Mouse (Mus musculus) neural tube, embryonic 14.5 days (tissue): ENCODE results near the gene Aldh1a2. TPM values are rescaled to one million over a fixed set of nuclear protein-coding genes. Genes with fewer than 3 reads are reported as not detected.

Experiments
- ATAC-seq: fragments of 200-750 bp; cut with Nextera tagmentation; 2 replicates; pipeline ENCODE4 v1.8.0; 2017; ENCODE audit warnings: low read depth, mild to moderate bottlenecking, moderate TSS enrichment, moderate library complexity
- H3K27ac ChIP-seq: fragments of 300-500 bp; sonication (generic); 2 replicates; pipeline ENCODE4 v1.5.1; 2014; ENCODE audit warnings: low read depth, mild to moderate bottlenecking, control low read depth, low read length, moderate library complexity, mixed read lengths
- H3K27me3 ChIP-seq: fragments of 300-500 bp; sonication (generic); 2 replicates; pipeline ENCODE4 v1.6.1; 2014; ENCODE audit warnings: low read length; ENCODE audit not compliant: control insufficient read depth, insufficient read depth
- H3K36me3 ChIP-seq: fragments of 300-500 bp; sonication (generic); 2 replicates; pipeline ENCODE4 v1.6.1; 2014; ENCODE audit warnings: low read length, mixed read lengths; ENCODE audit not compliant: control insufficient read depth, insufficient read depth
- H3K4me1 ChIP-seq: fragments of 300-500 bp; sonication (generic); 2 replicates; pipeline ENCODE4 v1.6.1; 2014; ENCODE audit warnings: low read length; ENCODE audit not compliant: control insufficient read depth, insufficient read depth
- H3K4me2 ChIP-seq: fragments of 300-500 bp; sonication (generic); 2 replicates; pipeline ENCODE4 v1.6.1; 2014; ENCODE audit warnings: mild to moderate bottlenecking, low read depth, low read length, control low read depth
- H3K4me3 ChIP-seq: fragments of 300-500 bp; sonication (generic); 2 replicates; pipeline ENCODE4 v1.5.1; 2014; ENCODE audit warnings: low read depth, low read length, control low read depth, mixed read lengths
- H3K9ac ChIP-seq: fragments of 300-500 bp; sonication (generic); replicated peaks from 2 replicates; pipeline ENCODE4 v1.6.1; 2014; ENCODE audit warnings: low read depth, mild to moderate bottlenecking, control low read depth, low read length, mixed read lengths
- H3K9me3 ChIP-seq: fragments of 300-500 bp; sonication (generic); 2 replicates; pipeline ENCODE4 v1.6.1; 2016; ENCODE audit warnings: low read length; ENCODE audit not compliant: control insufficient read depth
- WGBS: fragments of 180-500 bp; shearing (Covaris S2); extraction: QIAGEN DNeasy Blood & Tissue Kit; methylation state at CpG from one replicate; pipeline ENCODE4 v1.1.7; 2014; 5-methylcytosine and 5-hydroxymethylcytosine counted together
- polyA plus RNA-seq: library from polyadenylated mRNA; unstranded; fragments of >200 nt; fragmentation: Nextera tagmentation; extraction: Ambion mirVana; gene quantifications from 2 replicates; pipeline ENCODE4 v1.2.1, GENCODE M21; 2014

Gene Aldh1a2
- polyA plus RNA-seq, 1 experiment from 2014 or later: 12.0 TPM

DNA sequence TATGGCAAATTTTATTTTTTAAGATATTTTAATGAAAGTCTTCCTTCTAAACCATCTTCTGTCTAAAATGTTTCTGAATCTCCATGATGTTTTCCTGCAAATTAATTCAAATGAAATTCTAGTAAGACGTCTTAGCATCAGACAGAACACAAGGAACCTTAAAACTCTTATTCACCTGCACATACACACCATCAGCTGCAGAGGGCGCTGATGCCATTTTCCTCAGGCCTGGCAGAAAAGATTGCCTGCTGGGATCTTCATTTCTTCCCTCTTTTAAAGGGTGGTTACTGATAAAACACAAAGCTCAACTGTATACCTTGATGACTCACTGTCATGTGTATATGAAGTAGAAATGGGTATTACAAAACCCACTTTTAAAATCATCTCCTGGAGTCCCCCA, 4.7 kb upstream of the Aldh1a2 start:
- no peak overlapping the region for H3K9ac ChIP-seq
- peaks cover 23% of the 10 kb centered on the region for H3K27me3 ChIP-seq
- 9% methylated on average over 2 of the region's 2 CpGs for WGBS
- H3K4me1 ChIP-seq: peaks cover 5% of the 10 kb centered on the region
- no peak overlapping the region for H3K27ac ChIP-seq
- H3K36me3 ChIP-seq: no peaks in the 10 kb centered on the region
- no peak for ATAC-seq
- H3K4me2 ChIP-seq: no peak overlapping the region
- H3K4me3 ChIP-seq: no peak overlapping the region
- no peaks in the 10 kb centered on the region for H3K9me3 ChIP-seq

DNA sequence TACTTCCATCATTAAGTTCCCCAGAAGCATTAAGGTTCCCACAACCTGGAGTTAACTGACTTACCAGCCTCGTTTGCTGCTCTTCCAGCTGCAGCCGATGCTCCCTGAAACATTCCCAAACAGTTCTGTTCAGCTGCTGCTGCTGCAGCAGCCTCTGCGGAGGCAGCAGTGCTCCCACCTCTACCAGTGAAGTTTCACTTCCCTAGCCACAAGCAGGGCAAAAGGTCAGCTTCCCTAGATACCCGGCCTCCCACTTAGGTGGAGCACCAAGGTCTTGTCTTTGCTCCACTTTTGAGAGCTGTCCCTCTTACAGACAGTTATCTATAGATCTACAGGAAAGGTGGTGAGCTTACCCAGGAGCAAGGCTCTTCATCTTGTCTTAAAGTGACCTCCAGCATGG, 2.0 kb upstream of the Aldh1a2 start:
- H3K27ac ChIP-seq: no peak overlapping the region
- H3K4me3 ChIP-seq: no peak overlapping the region
- 37% methylated on average over 4 of the region's 4 CpGs for WGBS
- no peak overlapping the region for H3K9ac ChIP-seq
- no peak for ATAC-seq
- peaks cover 6% of the 10 kb centered on the region for H3K4me1 ChIP-seq
- H3K27me3 ChIP-seq: peaks cover 35% of the 10 kb centered on the region
- no peak overlapping the region for H3K4me2 ChIP-seq
- H3K36me3 ChIP-seq: no peaks in the 10 kb centered on the region
- H3K9me3 ChIP-seq: no peaks in the 10 kb centered on the region

DNA sequence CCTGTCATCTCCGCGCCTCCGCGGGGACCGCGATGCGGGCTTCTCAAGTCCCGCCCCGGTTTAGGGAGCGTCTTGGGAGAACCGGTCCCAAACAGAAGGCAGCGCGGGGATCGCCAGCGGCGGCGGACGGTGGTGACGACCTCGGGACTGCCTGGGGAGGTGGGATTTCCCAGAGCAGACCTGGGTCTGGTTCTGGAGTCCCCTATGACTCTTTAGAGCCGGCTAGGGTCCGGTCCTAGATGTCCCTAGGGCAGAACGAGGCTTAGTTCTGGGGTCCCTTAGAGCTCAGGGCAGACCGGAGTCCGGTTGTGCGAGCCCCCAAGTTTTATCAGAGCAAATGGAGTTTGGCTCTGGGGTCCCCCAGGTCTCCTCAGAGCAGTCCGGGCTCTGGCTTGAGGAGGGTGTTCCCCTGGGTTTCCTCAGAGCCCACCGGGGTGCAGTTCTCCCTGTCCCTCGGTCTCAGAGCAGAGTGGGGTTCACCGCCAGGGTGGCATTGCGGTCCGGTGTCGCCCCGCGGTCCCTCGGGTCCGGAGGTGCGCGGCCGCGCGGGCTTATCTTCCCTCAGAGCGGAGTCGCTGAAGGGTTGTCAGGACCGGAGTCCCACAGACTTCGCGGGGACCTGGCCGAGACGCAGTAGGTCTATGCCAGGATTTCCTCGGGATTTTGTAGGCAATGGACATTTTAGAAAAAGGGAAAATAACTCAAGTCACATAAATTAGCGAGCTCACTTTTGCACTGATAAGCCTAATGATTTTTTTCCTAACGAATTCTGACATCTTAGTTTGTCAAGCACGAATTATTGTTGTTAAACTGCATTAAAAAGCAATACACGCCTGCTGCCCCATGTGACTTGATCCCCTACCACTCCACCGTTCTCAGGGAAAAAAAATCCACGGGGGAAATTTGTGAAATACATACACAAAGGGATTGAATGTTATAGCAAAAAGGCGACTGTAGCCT, 727 bp downstream of the Aldh1a2 start:
- peak overlapping the region; percentile 46 for H3K4me2 ChIP-seq
- H3K9me3 ChIP-seq: no peaks in the 10 kb centered on the region
- no peak overlapping the region for H3K27ac ChIP-seq
- H3K9ac ChIP-seq: peak overlapping the region; percentile 25; the same call in 1 of the 2 replicates
- WGBS: under 1% methylated on average over 57 of the region's 57 CpGs
- H3K4me3 ChIP-seq: peak overlapping the region; percentile 29
- peaks cover 57% of the 10 kb centered on the region for H3K27me3 ChIP-seq
- peaks cover 6% of the 10 kb centered on the region for H3K4me1 ChIP-seq
- ATAC-seq: peak; percentile 38; the same call in 1 of the 2 replicates
- H3K36me3 ChIP-seq: no peaks in the 10 kb centered on the region

DNA sequence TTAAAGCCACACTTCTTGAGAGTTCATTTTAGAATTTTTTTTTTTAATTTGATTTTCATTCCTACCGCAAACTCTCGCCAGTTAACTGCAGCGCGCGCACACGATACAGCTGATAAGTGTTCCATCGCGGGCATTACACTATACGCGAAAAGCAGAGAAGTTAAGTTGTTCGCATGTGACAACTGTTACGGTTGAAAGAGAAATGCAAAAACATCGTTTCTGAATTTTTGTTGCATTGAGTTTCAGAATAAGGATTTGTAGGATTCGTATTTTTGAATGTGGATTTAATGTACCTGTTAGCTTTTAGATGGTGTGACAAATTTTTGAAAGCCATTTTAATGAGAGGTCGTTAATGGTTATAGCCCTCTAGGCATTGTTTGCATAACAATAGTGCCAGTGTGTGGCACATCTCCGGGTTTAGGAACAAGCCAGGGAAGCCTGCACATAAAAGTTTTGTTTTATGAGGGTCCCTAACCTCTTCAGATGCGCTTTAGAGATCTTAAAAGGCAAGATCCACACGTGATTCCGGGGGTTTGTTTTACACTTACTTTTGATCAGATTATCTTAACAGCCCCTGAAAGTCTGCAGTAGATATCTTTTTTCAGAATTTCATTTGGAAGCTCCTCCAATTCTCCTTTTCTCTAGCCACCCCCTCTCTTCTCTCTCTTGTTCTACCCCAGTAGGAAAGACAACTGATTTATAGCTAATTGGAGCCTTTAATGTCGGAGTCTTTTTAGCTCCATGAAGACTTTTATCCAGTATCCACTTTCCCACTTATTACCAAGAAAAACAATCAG, 1.6 kb downstream of the Aldh1a2 start:
- Histone ChIP-seq H3K9ac (no peak overlapping the region), H3K4me2 (no peak overlapping the region), H3K4me3 (no peak overlapping the region), H3K36me3 (no peaks in the 10 kb centered on the region), H3K4me1 (peaks cover 6% of the 10 kb centered on the region), H3K9me3 (no peaks in the 10 kb centered on the region), H3K27me3 (peaks cover 60% of the 10 kb centered on the region), H3K27ac (no peak overlapping the region)
- WGBS: under 1% methylated on average over 20 of the region's 20 CpGs
- ATAC-seq: no peak

DNA sequence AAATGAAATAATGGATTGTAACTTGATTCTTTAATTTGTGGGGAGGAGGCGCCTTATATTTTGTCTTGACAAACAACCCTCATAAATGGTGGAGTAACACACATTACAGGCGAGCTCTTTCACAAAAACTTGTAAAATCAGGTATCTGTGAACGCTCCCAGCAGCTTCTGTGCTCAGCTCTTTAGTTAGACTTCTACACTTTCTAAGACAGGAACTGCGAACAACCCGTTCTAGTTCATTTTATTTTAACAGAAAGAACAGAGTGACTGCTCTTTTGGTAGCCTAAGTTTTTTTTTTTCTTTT, 2.2 kb downstream of the Aldh1a2 start:
- Histone ChIP-seq H3K4me1 (peaks cover 6% of the 10 kb centered on the region), H3K4me2 (no peak overlapping the region), H3K4me3 (no peak overlapping the region), H3K27ac (no peak overlapping the region), H3K9me3 (no peaks in the 10 kb centered on the region), H3K36me3 (no peaks in the 10 kb centered on the region), H3K9ac (no peak overlapping the region), H3K27me3 (peaks cover 60% of the 10 kb centered on the region)
- WGBS: 3% methylated on average over 5 of the region's 5 CpGs
- no peak for ATAC-seq

DNA sequence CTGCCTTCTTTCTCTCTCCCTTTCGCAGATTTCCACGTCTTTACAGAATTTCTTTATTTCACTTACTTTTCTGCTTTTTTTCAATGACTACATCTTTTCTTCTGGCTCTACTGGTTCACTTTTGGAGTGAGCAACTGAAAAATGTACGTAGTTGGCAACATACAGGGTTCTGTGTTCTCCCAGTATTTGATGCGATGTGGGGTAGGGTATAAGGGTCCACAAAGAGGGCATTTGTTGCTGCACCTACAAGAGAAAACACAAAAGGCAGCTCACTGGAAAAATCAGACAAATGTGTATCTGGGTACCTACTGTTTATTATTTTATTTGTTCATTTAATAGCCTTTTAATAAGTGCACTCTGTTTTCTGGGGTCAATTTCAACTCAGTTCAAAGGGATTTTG, 3.6 kb downstream of the Aldh1a2 start:
- no peaks in the 10 kb centered on the region for H3K9me3 ChIP-seq
- WGBS: 43% methylated on average over 4 of the region's 4 CpGs
- no peak overlapping the region for H3K9ac ChIP-seq
- no peaks in the 10 kb centered on the region for H3K36me3 ChIP-seq
- no peak overlapping the region for H3K27ac ChIP-seq
- no peak overlapping the region for H3K4me2 ChIP-seq
- H3K27me3 ChIP-seq: peaks cover 49% of the 10 kb centered on the region
- no peak for ATAC-seq
- H3K4me1 ChIP-seq: peaks cover 6% of the 10 kb centered on the region
- H3K4me3 ChIP-seq: no peak overlapping the region

DNA sequence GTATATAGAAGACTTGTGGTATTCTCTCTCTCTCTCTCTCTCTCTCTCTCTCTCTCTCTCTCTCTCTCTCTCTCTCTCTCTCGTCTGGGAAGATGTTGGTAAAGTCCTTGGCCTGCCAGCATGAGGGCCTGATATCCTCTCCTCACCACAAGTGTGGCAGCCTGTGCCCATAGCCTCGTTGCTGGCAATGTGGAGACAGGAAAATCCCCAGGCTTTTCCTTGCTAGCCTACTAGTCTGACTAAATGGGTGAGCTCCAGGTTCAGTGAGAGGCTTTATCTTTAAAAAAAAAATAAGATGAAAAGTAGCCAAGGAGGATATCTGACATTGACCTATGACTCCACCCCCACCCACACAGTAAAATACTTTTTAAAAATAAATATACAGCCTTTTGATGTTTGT, 4.8 kb downstream of the Aldh1a2 start:
- Histone ChIP-seq H3K27ac (no peak overlapping the region), H3K36me3 (no peaks in the 10 kb centered on the region), H3K9me3 (no peaks in the 10 kb centered on the region), H3K4me2 (no peak overlapping the region), H3K9ac (no peak overlapping the region), H3K27me3 (peaks cover 38% of the 10 kb centered on the region), H3K4me3 (no peak overlapping the region), H3K4me1 (peaks cover 6% of the 10 kb centered on the region)
- 47% methylated on average over 2 of the region's 2 CpGs for WGBS
- no peak for ATAC-seq

DNA sequence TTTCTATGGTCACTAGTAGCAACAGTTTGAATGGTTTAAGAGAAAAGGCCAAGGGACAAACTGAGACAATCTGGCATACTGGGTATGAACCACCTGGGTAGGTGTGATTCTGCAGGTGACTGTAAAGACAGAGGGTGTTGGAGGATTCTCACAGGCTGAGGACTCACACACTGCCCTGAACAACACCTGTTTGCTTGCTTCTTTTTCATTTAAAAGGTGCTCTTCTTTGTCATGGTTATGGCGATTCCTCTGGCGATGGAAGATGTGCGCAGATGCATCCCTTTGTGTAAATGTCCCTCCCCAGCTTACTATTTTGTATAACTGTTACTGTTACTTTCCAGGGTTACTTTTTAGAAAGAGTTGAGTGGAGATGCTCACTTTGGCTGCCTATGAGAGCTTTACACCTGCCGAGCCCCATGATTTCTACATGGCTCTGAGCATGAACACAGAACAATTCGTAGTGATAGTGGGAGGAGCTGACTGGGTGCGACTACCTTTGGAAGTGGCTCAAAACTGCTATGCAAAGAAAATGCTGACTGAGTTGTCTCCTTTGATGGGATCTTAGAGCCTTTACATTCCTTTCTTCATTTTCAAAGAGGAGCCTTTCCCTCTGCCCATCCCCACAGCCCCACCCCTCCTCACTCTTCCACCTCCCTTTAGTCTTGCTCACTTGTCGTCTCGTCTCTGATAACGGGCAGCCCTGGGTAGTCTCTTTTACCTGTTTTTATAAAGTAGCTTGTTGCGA, 11.8 kb downstream of the Aldh1a2 start:
- Histone ChIP-seq H3K9ac (no peak overlapping the region), H3K36me3 (no peaks in the 10 kb centered on the region), H3K9me3 (no peaks in the 10 kb centered on the region), H3K27me3 (peaks cover 10% of the 10 kb centered on the region), H3K4me3 (no peak overlapping the region), H3K4me1 (no peaks in the 10 kb centered on the region), H3K27ac (no peak overlapping the region), H3K4me2 (no peak overlapping the region)
- ATAC-seq: no peak
- WGBS: 28% methylated on average over 10 of the region's 10 CpGs
